Mouse (Mus musculus) megakaryocyte, embryonic 14.5 days (primary cell): ENCODE data around the gene Trim17.

Experiments used
- FLI1 ChIP-seq: IDR thresholded peaks from 2 replicates; pipeline ENCODE4 v1.6.1; 2012; ENCODE audit warnings: low read length, inconsistent platforms, mixed read lengths
- GATA1 ChIP-seq: IDR thresholded peaks from 3 replicates; pipeline ENCODE4 v1.6.1; 2012; ENCODE audit warnings: mixed read lengths, low read length, inconsistent platforms, borderline replicate concordance

- TF ChIP-seq GATA1, result no peak
- no peak for TF ChIP-seq FLI1
Measured at GRCm38 (mm10) chr11:58959921-58960465, 5.5 kb downstream of the Trim17 start.
